ENCODE assay signal across 23 mouse cellular contexts in genomic region chr17:49831745-49832144, GRCm38 (mm10).
DNase-seq lines count a peak whose midpoint lies in the region; ATAC-seq and TF ChIP-seq lines count a peak whose summit lies in the region.
"Had no signal": no experiment of that assay in that cellular context is flagged by ENCODE, and none has a peak within 500 bp of the region (broad histone marks: within the 10 kb centered on the region; RNA-seq: fewer than 3 reads in every experiment).

No protein-coding gene starts in this region.

- TF ChIP-seq CTCF in heart, adult 2 months (IDR thresholded peaks at IDR 0.05): no peak
- no peak for TF ChIP-seq CTCF in CH12.LX (conservative IDR thresholded peaks at IDR 0.05 in 1 of 2, IDR thresholded peaks at IDR 0.05 in 1 of 2; ENCODE audit: low read depth in 2 of 2, low read length in 2 of 2)

- H3K4me1 ChIP-seq in heart, embryonic 10.5 days: peaks cover 46% of the 10 kb centered on the region
- peaks cover 2% of the 10 kb centered on the region; the same call in 1 of the 2 replicates for H3K4me1 ChIP-seq in heart, adult 2 months (ENCODE audit: control insufficient read depth, insufficient read depth, low read length)
- H3K4me1 ChIP-seq in CH12.LX (ENCODE audit: control insufficient read depth in 1 of 2, insufficient read depth in 2 of 2): peaks cover 0 to 5% of the 10 kb centered on the region in 2 experiments; a peak in 2 of 4 replicates
- 0 out of 2 replicates have a peak, but pooled peaks cover 4% of the 10 kb centered on the region for H3K4me1 ChIP-seq in embryonic facial prominence, embryonic 11.5 days (ENCODE audit: control insufficient read depth, insufficient read depth, low read length)
- H3K4me1 ChIP-seq in limb, embryonic 12.5 days (replicated peaks): peaks cover 12% of the 10 kb centered on the region
- H3K4me1 ChIP-seq: forebrain, embryonic 15.5 days; intestine, embryonic 15.5 days; midbrain, embryonic 12.5 days had no signal

- H3K27me3 ChIP-seq in heart, embryonic 10.5 days (ENCODE audit: insufficient read depth, poor library complexity, severe bottlenecking): no peaks in the 10 kb centered on the region
- H3K27me3 ChIP-seq in heart, adult 2 months (ENCODE audit: control insufficient read depth, insufficient read depth, low read length): no peaks in the 10 kb centered on the region
- peaks cover 10% of the 10 kb centered on the region for H3K27me3 ChIP-seq in CH12.LX (replicated peaks)
- no peaks in the 10 kb centered on the region for H3K27me3 ChIP-seq in embryonic facial prominence, embryonic 11.5 days (ENCODE audit: control insufficient read depth, insufficient read depth, low read length)
- no peaks in the 10 kb centered on the region; the same call in 1 of the 2 replicates for H3K27me3 ChIP-seq in limb, embryonic 12.5 days
- H3K27me3 ChIP-seq: forebrain, embryonic 15.5 days; heart, embryonic 15.5 days; intestine, embryonic 15.5 days; midbrain, embryonic 12.5 days had no signal

- in situ Hi-C loops in CH12.LX (cut with MboI; ENCODE audit: low pct_ligation_motif_present, low pct_unique_long_range_greater_than_20kb, low sequenced_read_pairs): no loop called here

- DNase-seq in heart, embryonic 10.5 days (ENCODE audit: low spot score): no peak
- no peak for DNase-seq in heart, adult 2 months
- peak; percentile 3 for DNase-seq in CH12.LX (ENCODE audit: extremely low read depth)
- DNase-seq in embryonic facial prominence, embryonic 11.5 days (ENCODE audit: low spot score): peak; percentile 56
- DNase-seq in right cerebral cortex, postnatal 36 days (ENCODE audit: low spot score in 2 of 2): no peak
- no peak for DNase-seq in kidney, postnatal 4 days
- DNase-seq: adrenal gland, postnatal 25 days; cerebellum, adult 8-10 months; gastrocnemius, postnatal 25 days; heart, adult 18-20 months; heart, postnatal 4 days; kidney, adult 8-10 months; kidney, postnatal 10 days; lung, postnatal 14 days; retina, postnatal 1 day; right cerebral cortex, postnatal 4 days; thymus, postnatal 36 days had no signal

- WGBS in heart, embryonic 10.5 days: 12% methylated on average over 3 of the region's 3 CpGs
- WGBS in heart, adult 2 months: 47% methylated on average over 3 of the region's 3 CpGs
- 29% methylated on average over 3 of the region's 3 CpGs for WGBS in embryonic facial prominence, embryonic 11.5 days
- 8% methylated on average over 3 of the region's 3 CpGs for WGBS in limb, embryonic 12.5 days

- no peak overlapping the region for H3K4me2 ChIP-seq in CH12.LX (ENCODE audit: insufficient read depth, low read depth, poor library complexity, severe bottlenecking)
- H3K4me2 ChIP-seq in embryonic facial prominence, embryonic 11.5 days (ENCODE audit: low read depth, low read length): no peak overlapping the region
- no peak overlapping the region for H3K4me2 ChIP-seq in limb, embryonic 12.5 days
- H3K4me2 ChIP-seq: forebrain, embryonic 15.5 days; heart, embryonic 15.5 days; intestine, embryonic 15.5 days; midbrain, embryonic 12.5 days had no signal

- H3K27ac ChIP-seq in heart, embryonic 10.5 days: peak overlapping the region; percentile 63
- H3K27ac ChIP-seq in heart, adult 2 months: no peak overlapping the region
- no peak overlapping the region for H3K27ac ChIP-seq in CH12.LX (ENCODE audit: insufficient read depth, low read depth)
- H3K27ac ChIP-seq in embryonic facial prominence, embryonic 11.5 days (replicated peaks; ENCODE audit: low read depth, low read length): no peak overlapping the region
- H3K27ac ChIP-seq in limb, embryonic 12.5 days: peak overlapping the region; percentile 72
- H3K27ac ChIP-seq: forebrain, embryonic 15.5 days; heart, embryonic 15.5 days; intestine, embryonic 15.5 days; midbrain, embryonic 12.5 days had no signal

- no peak overlapping the region for H3K4me3 ChIP-seq in heart, embryonic 10.5 days
- H3K4me3 ChIP-seq in heart, adult 2 months: no peak overlapping the region
- no peak overlapping the region for H3K4me3 ChIP-seq in CH12.LX (replicated peaks in 1 of 3; ENCODE audit: low read depth in 2 of 3, low read length in 2 of 3, poor library complexity in 1 of 3)
- H3K4me3 ChIP-seq in embryonic facial prominence, embryonic 11.5 days (ENCODE audit: low read depth, low read length): no peak overlapping the region
- H3K4me3 ChIP-seq in limb, embryonic 12.5 days (replicated peaks): no peak overlapping the region
- H3K4me3 ChIP-seq: forebrain, embryonic 15.5 days; heart, embryonic 15.5 days; intestine, embryonic 15.5 days; midbrain, embryonic 12.5 days had no signal

- intact Hi-C loops in heart, adult 2 months (cut with DNase I): loop anchor here (5.0 kb wide), 1 partner anchor 94 kb away; no protein-coding TSS in a partner anchor

- no peaks in the 10 kb centered on the region for H3K36me3 ChIP-seq in heart, embryonic 10.5 days
- H3K36me3 ChIP-seq in heart, adult 2 months (ENCODE audit: control insufficient read depth, insufficient read depth, low read length): no peaks in the 10 kb centered on the region
- no peaks in the 10 kb centered on the region for H3K36me3 ChIP-seq in CH12.LX (replicated peaks in 1 of 2; ENCODE audit: control insufficient read depth in 1 of 2, insufficient read depth in 1 of 2, low read length in 1 of 2)
- H3K36me3 ChIP-seq in embryonic facial prominence, embryonic 11.5 days (replicated peaks; ENCODE audit: control insufficient read depth, insufficient read depth, low read depth, low read length): no peaks in the 10 kb centered on the region
- no peaks in the 10 kb centered on the region for H3K36me3 ChIP-seq in limb, embryonic 12.5 days
- H3K36me3 ChIP-seq: forebrain, embryonic 15.5 days; heart, embryonic 15.5 days; intestine, embryonic 15.5 days; midbrain, embryonic 12.5 days had no signal

- H3K9me3 ChIP-seq in heart, embryonic 10.5 days: no peaks in the 10 kb centered on the region
- peaks cover 3% of the 10 kb centered on the region for H3K9me3 ChIP-seq in CH12.LX (replicated peaks; ENCODE audit: low read length)
- H3K9me3 ChIP-seq in embryonic facial prominence, embryonic 11.5 days (replicated peaks; ENCODE audit: control insufficient read depth, low read length): no peaks in the 10 kb centered on the region
- H3K9me3 ChIP-seq in limb, embryonic 12.5 days: no peaks in the 10 kb centered on the region
- H3K9me3 ChIP-seq: forebrain, embryonic 15.5 days; heart, embryonic 15.5 days; intestine, embryonic 15.5 days; midbrain, embryonic 12.5 days had no signal

- ATAC-seq in embryonic facial prominence, embryonic 11.5 days (replicated peaks; ENCODE audit: insufficient number of reproducible peaks, low FRiP score, low TSS enrichment, low read depth): no peak
- ATAC-seq in limb, embryonic 12.5 days (ENCODE audit: insufficient number of reproducible peaks, insufficient read depth, low FRiP score, low TSS enrichment, low read depth): no peak; the same call in 1 of the 2 replicates
- ATAC-seq: forebrain, embryonic 15.5 days; hindbrain, embryonic 16.5 days; intestine, embryonic 15.5 days had no signal

- no peak overlapping the region for H3K9ac ChIP-seq in heart, adult 2 months (ENCODE audit: low read depth, low read length)
- no peak overlapping the region for H3K9ac ChIP-seq in CH12.LX (ENCODE audit: insufficient read depth, low read depth)
- H3K9ac ChIP-seq in embryonic facial prominence, embryonic 11.5 days (replicated peaks; ENCODE audit: low read length): no peak overlapping the region
- no peak overlapping the region for H3K9ac ChIP-seq in limb, embryonic 12.5 days (replicated peaks)
- H3K9ac ChIP-seq: forebrain, embryonic 15.5 days; heart, embryonic 15.5 days; intestine, embryonic 15.5 days; midbrain, embryonic 12.5 days had no signal

- no peak for TF ChIP-seq RAD21 in CH12.LX (IDR thresholded peaks at IDR 0.05; ENCODE audit: low read depth, low read length)

- no peaks in the 10 kb centered on the region for H3K79me2 ChIP-seq in heart, adult 2 months (replicated peaks; ENCODE audit: control insufficient read depth, insufficient read depth, low read length)
- no peaks in the 10 kb centered on the region for H3K79me2 ChIP-seq in CH12.LX (replicated peaks; ENCODE audit: control insufficient read depth, extremely low read depth, insufficient read depth, poor library complexity, severe bottlenecking)

- dilution Hi-C loops in CH12.LX (cut with MboI; ENCODE audit: extremely low pct_ligation_motif_present, extremely low pct_unique_long_range_greater_than_20kb, low sequenced_read_pairs): no loop called here

- TF ChIP-seq EP300 in heart, adult 2 months (IDR thresholded peaks at IDR 0.05; ENCODE audit: insufficient read depth, low read depth, low read length): no peak
- no peak for TF ChIP-seq EP300 in CH12.LX (IDR thresholded peaks at IDR 0.05; ENCODE audit: low read length)

- TF ChIP-seq POLR2A in heart, adult 2 months (IDR thresholded peaks at IDR 0.05; ENCODE audit: insufficient read depth, low read depth, low read length): no peak
- TF ChIP-seq POLR2A in CH12.LX (IDR thresholded peaks at IDR 0.05; ENCODE audit: low read depth, low read length): no peak

TF ChIP-seq in CH12.LX, 34 proteins besides CTCF, POLR2A, EP300 and RAD21:
- TF ChIP-seq CHD2 (IDR thresholded peaks at IDR 0.05; ENCODE audit: low read length) (no peak), MAZ (IDR thresholded peaks at IDR 0.05; ENCODE audit: low read depth, low read length) (no peak), JUN (IDR thresholded peaks at IDR 0.05; ENCODE audit: insufficient read depth, low read depth, low read length) (no peak), ELF1 (IDR thresholded peaks at IDR 0.05; ENCODE audit: low read depth, low read length) (no peak), MAX (IDR thresholded peaks at IDR 0.05; ENCODE audit: low read length) (no peak), UBTF (IDR thresholded peaks at IDR 0.05; ENCODE audit: low read depth, low read length) (no peak), E2F4 (IDR thresholded peaks at IDR 0.05; ENCODE audit: insufficient replicate concordance, low read depth, low read length) (no peak), KAT2A (IDR thresholded peaks at IDR 0.05; ENCODE audit: insufficient replicate concordance, low read length) (no peak), RCOR1 (conservative IDR thresholded peaks at IDR 0.05; ENCODE audit: low read depth, low read length) (no peak), CHD1 (IDR thresholded peaks at IDR 0.05; ENCODE audit: low read depth, low read length) (no peak), MAFK (IDR thresholded peaks at IDR 0.05; ENCODE audit: insufficient replicate concordance, low read length) (no peak), ZC3H11A (IDR thresholded peaks at IDR 0.05; ENCODE audit: low read depth, low read length) (no peak), POLR2AphosphoS2 (IDR thresholded peaks at IDR 0.05; ENCODE audit: low read depth, low read length) (no peak), ETS1 (conservative IDR thresholded peaks at IDR 0.05; ENCODE audit: low read depth, low read length) (no peak), USF1 (IDR thresholded peaks at IDR 0.05; ENCODE audit: low read depth, low read length) (no peak), NELFE (IDR thresholded peaks at IDR 0.05; ENCODE audit: low read depth, low read length) (no peak)

Comparison
In these comparisons a context has a peak if more than half of its experiments do, and no peak if none do; other contexts are left out.
1. H3K27ac ChIP-seq: peak in heart, embryonic 10.5 days (single experiment) and limb, embryonic 12.5 days (single experiment); none in heart, adult 2 months (single experiment), CH12.LX (single experiment) and embryonic facial prominence, embryonic 11.5 days (single experiment).
2. DNase-seq: peak in CH12.LX (single experiment) and embryonic facial prominence, embryonic 11.5 days (single experiment); none in heart, embryonic 10.5 days (single experiment), heart, adult 2 months (0 of 2), right cerebral cortex, postnatal 36 days (0 of 2) and kidney, postnatal 4 days (0 of 2).